9 mouse cellular contexts compared by ENCODE assay signal in the genomic region with DNA sequence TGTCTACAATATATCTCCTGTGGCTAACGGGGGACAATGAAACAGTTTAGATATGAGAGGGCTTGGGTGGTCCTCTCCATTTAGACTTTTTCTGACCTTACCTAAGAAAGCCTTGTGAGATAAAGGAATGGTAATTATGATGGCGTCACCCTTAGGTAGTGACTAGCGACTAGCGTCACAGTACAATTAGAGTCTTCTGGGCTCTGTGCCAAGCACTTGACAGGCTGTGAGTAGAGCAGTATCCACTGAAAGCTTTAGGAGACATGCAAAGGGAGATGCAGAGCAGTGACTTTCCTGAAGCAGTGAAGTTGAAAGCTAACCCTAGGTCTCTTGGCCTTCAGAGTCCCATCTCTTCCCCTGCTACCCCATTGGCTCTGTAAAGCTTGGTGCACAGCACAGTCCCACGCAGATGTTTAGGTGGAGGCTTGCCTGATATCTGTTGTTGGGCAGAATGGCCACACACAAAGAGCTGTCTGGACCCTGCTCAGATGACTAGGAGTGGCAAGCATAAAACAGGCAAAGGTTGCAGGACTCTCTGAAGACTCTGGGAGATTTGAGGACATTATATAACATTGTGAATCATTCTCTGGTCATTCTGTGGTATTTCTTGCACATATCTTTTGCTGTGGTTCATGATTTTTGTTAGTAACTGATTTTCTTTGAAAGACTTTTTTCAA. TPM values are rescaled to one million over a fixed set of nuclear protein-coding genes. Genes with fewer than 3 reads are reported as not detected.
DNase-seq lines count a peak whose midpoint lies in the region; ATAC-seq lines count a peak whose summit lies in the region.
"Had no signal": no experiment of that assay in that cellular context is flagged by ENCODE, and none has a peak within 500 bp of the region (broad histone marks: within the 10 kb centered on the region; RNA-seq: fewer than 3 reads in every experiment).

No protein-coding gene starts in this region.

- no peaks in the 10 kb centered on the region for H3K9me3 ChIP-seq in stomach, embryonic 16.5 days (replicated peaks; ENCODE audit: control insufficient read depth, low read length)

- no peak overlapping the region for H3K4me2 ChIP-seq in stomach, embryonic 16.5 days (ENCODE audit: low read depth, low read length)

- DNase-seq in adrenal gland, adult (ENCODE audit: inconsistent age in 2 of 2, low spot score in 1 of 2): peak; percentile 38 to 80
- DNase-seq in adrenal gland, postnatal 4 days (ENCODE audit: low spot score in 2 of 2): no peak
- DNase-seq in right cerebral cortex, adult 2 months (ENCODE audit: low spot score in 2 of 2): peak; percentile 21 to 34
- no peak for DNase-seq in right cerebral cortex, postnatal 25 days
- DNase-seq in kidney, postnatal 10 days: peak; percentile 58
- no peak for DNase-seq in ovary, postnatal 10 days (ENCODE audit: low spot score)

- H3K4me3 ChIP-seq in stomach, embryonic 16.5 days (replicated peaks; ENCODE audit: low read length): no peak overlapping the region
- H3K4me3 ChIP-seq: megakaryocyte, embryonic 14.5 days had no signal

- H3K27ac ChIP-seq in stomach, embryonic 16.5 days (ENCODE audit: low read length): no peak overlapping the region

- H3K9ac ChIP-seq in stomach, embryonic 16.5 days (ENCODE audit: low read length): no peak overlapping the region

- no peaks in the 10 kb centered on the region for H3K36me3 ChIP-seq in stomach, embryonic 16.5 days (ENCODE audit: control insufficient read depth, insufficient read depth, low read length)

- 26% methylated on average over 5 of the region's 5 CpGs for WGBS in stomach, embryonic 16.5 days

- no peaks in the 10 kb centered on the region for H3K27me3 ChIP-seq in stomach, embryonic 16.5 days (ENCODE audit: control insufficient read depth, insufficient read depth, low read length)
- H3K27me3 ChIP-seq: megakaryocyte, embryonic 14.5 days had no signal

- ATAC-seq in stomach, embryonic 16.5 days (ENCODE audit: insufficient read depth, low FRiP score): peak; percentile 65; the same call in 1 of the 2 replicates
- ATAC-seq in monocyte, adult 5-6 weeks (replicated peaks; ENCODE audit: insufficient number of reproducible peaks, low FRiP score, low TSS enrichment, poor library complexity, severe bottlenecking): no peak

- H3K4me1 ChIP-seq in stomach, embryonic 16.5 days (ENCODE audit: control insufficient read depth, insufficient read depth, low read length): peaks cover 7% of the 10 kb centered on the region; the same call in 1 of the 2 replicates
- H3K4me1 ChIP-seq: megakaryocyte, embryonic 14.5 days had no signal

RNA-seq across cellular contexts. Expression of a gene that starts 48.1 kb away (rescaled TPM):
- 10 to 100 TPM; 34.8 to 38.0 TPM for total RNA-seq in adrenal gland, postnatal 4 days (2021)
- polyA plus RNA-seq in stomach, embryonic 16.5 days (2015; fragmentation: Nextera tagmentation; extraction: Ambion mirVana): 26.0 and 28.7 TPM in 2 replicates
- total RNA-seq in monocyte, adult 5-6 weeks (2017): not detected in 3 replicates

Comparison
In these comparisons a context has a peak if more than half of its experiments do, and no peak if none do; other contexts are left out.
1. DNase-seq: peak in adrenal gland, adult (2 of 2), right cerebral cortex, adult 2 months (2 of 2) and kidney, postnatal 10 days (single experiment); none in adrenal gland, postnatal 4 days (0 of 2), right cerebral cortex, postnatal 25 days (single experiment) and ovary, postnatal 10 days (single experiment).
2. RNA of a gene that starts 48.1 kb away (total RNA-seq): 34.8 to 38.0 TPM in adrenal gland, postnatal 4 days; not detected in monocyte, adult 5-6 weeks; every median in the first group is over 10 times any median in the second.